Mouse (Mus musculus) inflammation-experienced regulatory T-cells, adult 6 months (primary cell): ENCODE measurements around the gene Slc28a1. TPM values are rescaled to one million over a fixed set of nuclear protein-coding genes. Genes with fewer than 3 reads are reported as not detected.

Source experiments
- ATAC-seq: one replicate; pipeline ENCODE4 v1.8.0; 2017
- polyA plus RNA-seq, 3 experiments: library from polyadenylated mRNA; unstranded; fragments of 100-300 nt; shearing (Covaris generic); gene quantifications; one replicate each; pipeline ENCODE4 v1.2.1; 2017

Gene Slc28a1
- polyA plus RNA-seq, 3 experiments from 2014 or later = not detected

DNA sequence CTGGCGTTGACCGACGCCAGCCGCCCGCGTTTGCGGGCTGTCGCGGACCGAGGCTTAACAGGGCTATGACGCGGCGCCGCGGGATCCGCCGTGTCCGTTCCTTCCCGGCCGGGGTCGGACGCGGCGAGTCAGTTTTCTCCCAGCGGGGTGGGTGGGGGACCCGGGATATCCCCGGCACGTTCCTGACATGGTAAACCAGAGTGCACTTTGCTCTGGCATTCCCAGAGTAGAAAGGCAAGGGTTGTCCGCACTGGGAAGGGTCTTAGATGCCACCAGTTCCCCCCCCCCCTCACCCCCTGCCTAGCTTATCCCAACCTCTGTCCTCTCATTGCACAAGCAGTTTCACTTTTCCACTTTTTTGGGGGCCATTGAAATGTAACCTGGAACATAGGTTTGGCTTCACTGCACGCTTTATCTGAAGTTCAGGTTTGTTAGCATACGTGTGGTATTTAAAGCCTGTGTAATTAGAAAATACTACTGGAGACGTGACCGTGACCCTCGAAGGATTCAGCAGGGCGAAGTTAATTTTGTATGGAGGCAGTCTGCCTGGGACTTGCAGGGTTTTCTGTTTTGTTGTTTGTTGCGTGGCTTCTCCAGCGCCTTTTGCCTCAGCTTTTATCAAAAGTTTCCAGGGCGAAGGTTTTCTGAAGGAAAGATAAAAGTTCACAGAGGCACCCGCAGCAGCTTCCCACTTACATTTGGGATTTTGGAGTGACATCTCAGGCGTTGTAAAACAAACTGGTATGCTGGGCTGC lies 99.7 kb downstream of the Slc28a1 start:
- no peak for ATAC-seq

DNA sequence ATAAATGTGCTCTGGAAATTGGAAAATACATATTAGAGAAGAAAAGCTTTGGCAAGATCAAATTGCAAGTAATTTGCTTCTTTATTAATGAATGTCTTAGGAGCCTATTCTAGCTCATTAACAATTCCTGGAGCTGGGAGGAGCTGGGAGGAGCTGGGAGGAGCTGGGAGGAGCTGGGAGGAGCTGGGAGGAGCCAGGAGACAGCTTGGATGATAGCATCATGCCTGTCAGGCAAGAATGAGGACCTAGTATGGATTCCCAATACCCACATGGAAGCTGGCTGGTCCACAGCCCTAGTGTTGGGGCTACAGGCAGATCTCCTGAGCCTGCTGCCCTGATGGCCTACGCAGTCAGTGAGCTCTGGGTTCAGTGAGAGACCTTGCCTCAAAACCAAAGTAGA lies 101.4 kb downstream of the Slc28a1 start:
- ATAC-seq = no peak

DNA sequence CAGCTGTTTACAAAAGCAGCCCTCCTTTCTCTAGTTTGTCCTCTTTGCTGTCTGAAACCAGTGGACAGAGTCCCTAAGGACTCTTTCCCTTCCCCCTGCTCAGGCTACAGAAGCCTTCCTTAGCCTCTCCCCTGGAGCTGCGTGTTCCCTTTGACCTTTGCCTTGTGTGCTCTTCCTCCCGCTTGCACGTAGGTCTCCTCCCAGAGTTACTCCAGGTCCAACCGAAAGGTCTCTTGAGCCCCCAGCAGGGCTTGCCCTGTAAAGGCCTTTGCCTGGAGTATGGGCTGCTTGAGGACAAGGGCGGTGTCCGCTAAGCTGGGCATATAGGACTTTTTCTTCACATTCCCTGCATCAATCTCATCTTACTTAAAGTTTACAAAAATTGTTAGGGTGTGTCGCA lies 104.7 kb downstream of the Slc28a1 start:
- no peak for ATAC-seq

Other genes starting within 250 kb of the Slc28a1 start
- gene Wdr73, start 213.5 kb upstream of the Slc28a1 start, polyA plus RNA-seq = 10 to 100 TPM; 18.5 to 29.9 (median 29.1) TPM
- 10 to 100 TPM; 70.6 to 79.3 (median 79.1) TPM for gene Nmb, start 209.7 kb upstream of the Slc28a1 start, polyA plus RNA-seq
- gene Sec11a, start 167.0 kb upstream of the Slc28a1 start, polyA plus RNA-seq = 100 to 1,000 TPM; 248 to 321 (median 312) TPM
- gene Zfp592, start 121.1 kb upstream of the Slc28a1 start, polyA plus RNA-seq = 10 to 100 TPM; 12.8 to 21.3 (median 19.8) TPM
- gene Alpk3, start 57.2 kb upstream of the Slc28a1 start, polyA plus RNA-seq = under 1 TPM; 0.17 to 0.50 (median 0.24) TPM
- gene Pde8a, start 98.8 kb downstream of the Slc28a1 start, polyA plus RNA-seq = 1 to 10 TPM in 2 of 3 experiments, under 1 TPM in 1; 0.58 to 2.5 (median 1.8) TPM
- 1,000 to 10,000 TPM in 2 of 3 experiments, 100 to 1,000 TPM in 1; 985 to 1,426 (median 1,383) TPM for gene Rps17, start 230.5 kb downstream of the Slc28a1 start, polyA plus RNA-seq